Mouse (Mus musculus): ENCODE results near the gene Duxbl2.
"Not testable (repeated sequence)": the region's sequence is repeated elsewhere in the genome, so short reads cannot be mapped to it uniquely, and the experiment has no call there.

The Duxbl2 gene

DNA sequence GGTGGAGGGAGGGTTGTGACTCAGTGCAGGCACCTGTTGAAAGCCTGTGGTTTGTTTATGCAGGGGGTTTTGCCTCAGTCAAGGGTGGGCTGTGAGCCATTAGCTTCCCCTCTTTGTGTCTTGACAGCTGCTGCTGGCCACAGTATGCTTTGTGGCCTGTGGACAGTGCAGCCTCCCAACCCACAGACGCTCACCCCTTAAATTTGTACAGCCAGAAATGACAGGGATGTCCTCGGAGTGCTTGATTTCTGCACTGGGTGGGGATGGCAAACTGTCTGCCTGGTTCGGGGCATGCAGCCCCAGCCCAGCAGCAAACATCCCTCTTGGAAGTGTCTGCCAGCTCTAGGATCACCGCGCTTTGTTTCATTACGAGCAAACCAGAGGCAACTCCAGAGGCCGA is at the start of gene Duxbl2:
TSS of gene Duxbl2 (plus strand) at position 200 of the 400 bp plus-strand sequence.
- not testable (repeated sequence) for DNase-seq (ENCODE audit: low spot score)

DNA sequence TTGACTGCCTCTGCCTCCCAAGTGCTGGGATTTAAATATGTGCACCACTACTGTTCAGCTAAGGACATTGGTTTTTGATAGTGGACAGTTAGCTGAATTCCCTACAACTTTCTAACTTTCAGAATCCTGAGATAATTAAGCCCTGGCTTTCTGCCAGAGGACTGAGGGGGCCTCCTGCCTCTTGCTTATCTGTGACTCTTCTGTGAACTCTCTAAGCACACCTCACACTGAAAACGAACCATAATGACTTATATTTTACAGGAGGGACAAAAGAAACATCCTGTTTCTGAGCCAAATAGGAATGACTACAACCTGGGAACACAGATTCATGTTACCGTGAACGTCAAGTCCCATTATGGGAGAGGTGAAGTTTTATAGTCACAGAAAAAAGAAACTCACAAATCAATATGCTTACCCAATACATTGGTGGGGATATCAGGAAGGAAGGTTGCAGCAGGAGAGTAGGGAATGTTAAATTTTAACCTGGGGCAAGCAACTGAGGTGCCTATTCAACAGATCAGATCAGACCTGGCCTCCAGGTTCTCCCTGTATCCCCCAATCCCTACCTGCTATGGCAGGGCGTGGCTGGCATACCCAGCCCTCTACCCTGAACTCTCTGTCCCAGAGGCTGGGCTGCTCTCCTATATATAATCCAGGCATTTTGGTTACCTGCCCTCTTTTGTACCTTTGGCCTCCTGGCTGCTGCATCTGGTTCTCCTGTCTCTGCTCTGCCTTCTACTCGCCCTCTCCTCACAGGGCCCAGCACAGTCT is 41.3 kb upstream of the Duxbl2 start:
- DNase-seq (ENCODE audit: low spot score) = not testable (repeated sequence)

DNA sequence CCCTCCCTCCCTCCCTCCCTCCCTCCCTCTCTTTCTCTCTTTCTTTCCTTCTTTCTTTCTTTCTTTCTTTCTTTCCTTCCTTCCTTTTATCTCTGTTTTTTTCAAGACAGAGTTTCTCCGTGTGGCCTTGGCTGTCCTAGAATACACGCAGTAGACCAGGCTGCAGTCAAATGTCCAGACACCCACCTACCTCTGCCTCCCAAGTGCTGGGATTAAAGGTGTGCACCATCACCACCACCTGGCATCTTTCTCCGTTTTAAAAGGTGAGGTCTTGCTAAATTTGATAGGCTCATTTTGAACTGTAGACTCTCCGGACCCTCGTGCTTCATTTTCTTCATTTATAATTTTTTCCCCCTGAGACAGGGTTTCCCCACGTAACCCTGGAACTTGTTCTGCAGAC is 36.9 kb upstream of the Duxbl2 start, which contains the start of gene Cphx2:
TSS of gene Cphx2 (plus strand) at position 301 of the 400 bp plus-strand sequence.
- not testable (repeated sequence) for DNase-seq (ENCODE audit: low spot score)

GRCm38 (mm10) chr14:26081997-26082396 is 36.2 kb upstream of the Duxbl2 start, which contains the start of gene Cphx3:
TSS of gene Cphx3 (plus strand) at chr14:26082297.
- DNase-seq (ENCODE audit: low spot score) = not testable (repeated sequence)

GRCm38 (mm10) chr14:26097622-26098021 is 20.5 kb upstream of the Duxbl2 start:
- DNase-seq (ENCODE audit: low spot score) = not testable (repeated sequence)

GRCm38 (mm10) chr14:26118550-26119000 is 426 bp downstream of the Duxbl2 start:
- not testable (repeated sequence) for DNase-seq (ENCODE audit: low spot score)

DNA sequence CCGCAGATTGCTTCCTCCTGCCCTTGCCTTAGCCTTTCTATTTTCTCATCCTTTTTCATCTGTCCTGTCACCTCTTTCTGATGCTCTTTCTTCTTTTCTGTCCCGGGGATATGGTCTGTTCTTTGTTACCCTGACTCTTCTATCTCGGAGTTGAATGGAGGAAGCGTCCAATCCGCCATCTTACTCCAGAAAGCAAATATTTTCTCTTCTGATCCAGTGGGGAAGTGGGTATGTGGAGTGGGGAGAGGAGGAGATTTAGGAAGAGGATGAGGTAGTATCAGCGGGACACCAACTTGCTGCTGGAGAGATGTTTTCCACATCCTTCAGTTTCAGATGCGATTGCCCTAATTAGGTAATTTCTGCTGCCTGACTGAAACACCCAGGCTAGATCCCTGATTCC is 946 bp downstream of the Duxbl2 start:
- DNase-seq (ENCODE audit: low spot score) = not testable (repeated sequence)

DNA sequence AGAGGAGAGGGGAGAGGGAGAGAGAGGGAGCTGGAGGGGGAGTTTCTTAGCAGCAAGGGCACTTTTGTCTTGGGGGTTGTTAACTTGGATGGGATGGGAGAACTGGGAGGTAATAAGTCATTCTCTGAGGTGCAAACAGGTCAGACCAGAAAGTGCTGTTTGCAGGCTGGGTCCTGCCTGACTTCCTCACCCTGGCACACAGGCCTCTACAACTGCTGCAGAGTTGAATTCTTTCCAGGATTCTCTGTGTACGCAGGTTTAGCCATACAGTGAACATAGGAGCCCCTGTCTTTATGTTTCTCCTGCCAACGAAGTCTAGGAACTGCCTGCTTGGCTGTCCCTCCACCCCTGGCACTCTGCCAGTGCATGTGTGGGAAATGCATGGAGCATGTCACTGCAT is 28.9 kb downstream of the Duxbl2 start:
- not testable (repeated sequence) for DNase-seq (ENCODE audit: low spot score)

DNA sequence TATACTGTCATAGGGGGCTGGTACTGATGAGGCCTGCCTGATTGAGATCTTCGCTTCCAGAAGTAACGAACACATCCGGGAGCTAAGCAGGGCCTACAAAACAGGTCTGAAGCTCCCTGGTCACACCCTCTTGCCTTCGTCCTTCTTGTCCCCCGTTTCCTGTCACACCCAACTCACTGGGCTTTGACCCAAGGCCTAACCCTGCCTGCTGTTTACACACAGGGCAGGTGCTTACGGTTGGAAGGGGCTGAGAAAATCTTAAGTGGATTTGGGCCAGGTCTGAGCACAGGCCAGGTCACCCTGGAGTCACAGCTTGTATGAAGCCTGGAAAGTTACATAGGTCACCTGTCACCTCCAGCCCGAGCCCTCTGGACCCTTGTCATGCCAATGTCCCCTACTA is 37.9 kb downstream of the Duxbl2 start:
- DNase-seq (ENCODE audit: low spot score) = not testable (repeated sequence)

GRCm38 (mm10) chr14:26161156-26161555 is 43.0 kb downstream of the Duxbl2 start:
- not testable (repeated sequence) for DNase-seq (ENCODE audit: low spot score)

DNA sequence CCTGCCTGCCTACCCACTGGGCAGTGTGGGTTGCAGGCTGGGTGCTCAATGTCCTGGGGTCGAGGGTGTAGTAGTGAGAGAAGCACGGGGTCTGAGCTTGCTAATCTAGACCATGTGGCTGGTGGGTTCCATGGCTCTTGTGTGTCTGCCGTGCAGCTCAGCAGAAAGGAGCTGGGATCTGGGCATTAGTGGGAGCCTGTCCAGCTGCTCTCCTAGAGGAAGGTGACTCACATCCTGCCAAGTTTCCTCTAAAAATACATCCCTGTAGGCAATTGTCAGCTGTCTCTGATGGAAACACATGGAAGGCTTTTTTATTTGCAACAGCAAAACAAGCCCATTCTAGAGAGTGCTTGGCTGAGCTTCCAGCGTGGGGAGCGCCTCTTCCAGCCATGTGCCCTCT is 44.3 kb downstream of the Duxbl2 start:
- not testable (repeated sequence) for DNase-seq (ENCODE audit: low spot score)

GRCm38 (mm10) chr14:26165266-26165665 is 47.1 kb downstream of the Duxbl2 start:
- not testable (repeated sequence) for DNase-seq (ENCODE audit: low spot score)

- DNase-seq (ENCODE audit: low spot score) = not testable (repeated sequence)
These were observed 55.8 kb downstream of the Duxbl2 start for GRCm38 (mm10) chr14:26173955-26174354.

DNA sequence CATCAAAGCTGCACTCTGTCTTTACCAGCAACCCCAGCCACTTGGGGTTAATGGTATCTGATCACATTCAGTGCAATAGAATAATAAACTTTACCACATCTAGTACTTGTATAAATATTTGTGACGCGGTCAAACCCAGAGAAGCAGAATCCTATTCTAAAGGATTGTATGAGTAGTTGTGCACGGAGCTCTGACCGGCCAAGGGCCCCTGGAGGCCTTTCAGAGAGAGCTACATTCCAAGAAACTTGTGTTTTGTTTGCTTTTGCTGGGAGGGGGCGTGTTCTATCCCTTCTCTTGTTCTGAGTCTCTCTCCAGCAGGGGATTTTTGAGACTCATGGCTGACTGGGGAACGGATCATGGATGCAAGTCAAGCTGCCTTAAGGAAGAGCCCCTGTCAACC is 56.9 kb downstream of the Duxbl2 start:
- not testable (repeated sequence) for DNase-seq (ENCODE audit: low spot score)

Measured in testis, postnatal 14 days (tissue).